Mouse (Mus musculus): Measurements from ENCODE around the gene Fscn1. TPM values are rescaled to one million over a fixed set of nuclear protein-coding genes. Genes with fewer than 3 reads are reported as not detected.

Fscn1 gene
- polyA plus RNA-seq, 1 experiment from 2014 or later, result 728 TPM

GRCm38 (mm10) chr5:142944979-142945682, 15.0 kb upstream of the Fscn1 start:
- no peaks in the 10 kb centered on the region for H3K9me3 ChIP-seq (ENCODE audit: control insufficient read depth, low read length)
- H3K4me3 ChIP-seq (ENCODE audit: low read depth, low read length), result no peak overlapping the region
- H3K9ac ChIP-seq (ENCODE audit: low read length), result no peak overlapping the region
- no peaks in the 10 kb centered on the region for H3K27me3 ChIP-seq (ENCODE audit: control insufficient read depth, insufficient read depth, low read length)
- H3K27ac ChIP-seq (ENCODE audit: low read depth, low read length), result no peak overlapping the region
- 61% methylated on average over 8 of the region's 8 CpGs for WGBS
- H3K4me1 ChIP-seq (replicated peaks; ENCODE audit: control insufficient read depth, insufficient read depth, low read length), result no peaks in the 10 kb centered on the region
- DNase-seq (ENCODE audit: low spot score), result no peak
- H3K4me2 ChIP-seq (ENCODE audit: low read depth, low read length, severe bottlenecking), result no peak overlapping the region
- H3K36me3 ChIP-seq (ENCODE audit: control insufficient read depth, insufficient read depth, low read length), result no peaks in the 10 kb centered on the region
- ATAC-seq (replicated peaks; ENCODE audit: low FRiP score), result no peak

GRCm38 (mm10) chr5:142947460-142947859, 12.7 kb upstream of the Fscn1 start:
- Histone ChIP-seq H3K9ac (ENCODE audit: low read length) (no peak overlapping the region), H3K36me3 (ENCODE audit: control insufficient read depth, insufficient read depth, low read length) (no peaks in the 10 kb centered on the region), H3K9me3 (ENCODE audit: control insufficient read depth, low read length) (no peaks in the 10 kb centered on the region), H3K27me3 (ENCODE audit: control insufficient read depth, insufficient read depth, low read length) (no peaks in the 10 kb centered on the region), H3K4me3 (ENCODE audit: low read depth, low read length) (no peak overlapping the region), H3K4me1 (replicated peaks; ENCODE audit: control insufficient read depth, insufficient read depth, low read length) (no peaks in the 10 kb centered on the region), H3K4me2 (ENCODE audit: low read depth, low read length, severe bottlenecking) (no peak overlapping the region), H3K27ac (ENCODE audit: low read depth, low read length) (no peak overlapping the region)
- no peak for ATAC-seq (replicated peaks; ENCODE audit: low FRiP score)
- no peak for DNase-seq (ENCODE audit: low spot score)
- WGBS, result 90% methylated on average over 7 of the region's 7 CpGs

GRCm38 (mm10) chr5:142949580-142949979, 10.6 kb upstream of the Fscn1 start:
- H3K36me3 ChIP-seq (ENCODE audit: control insufficient read depth, insufficient read depth, low read length), result no peaks in the 10 kb centered on the region
- H3K4me2 ChIP-seq (ENCODE audit: low read depth, low read length, severe bottlenecking), result no peak overlapping the region
- H3K4me1 ChIP-seq (replicated peaks; ENCODE audit: control insufficient read depth, insufficient read depth, low read length), result no peaks in the 10 kb centered on the region
- H3K9ac ChIP-seq (ENCODE audit: low read length), result no peak overlapping the region
- H3K9me3 ChIP-seq (ENCODE audit: control insufficient read depth, low read length), result no peaks in the 10 kb centered on the region
- DNase-seq (ENCODE audit: low spot score) (no peak), ATAC-seq (replicated peaks; ENCODE audit: low FRiP score) (no peak)
- no peak overlapping the region for H3K4me3 ChIP-seq (ENCODE audit: low read depth, low read length)
- no peak overlapping the region for H3K27ac ChIP-seq (ENCODE audit: low read depth, low read length)
- 62% methylated on average over 6 of the region's 6 CpGs for WGBS
- H3K27me3 ChIP-seq (ENCODE audit: control insufficient read depth, insufficient read depth, low read length), result no peaks in the 10 kb centered on the region

- H3K4me3 ChIP-seq (ENCODE audit: low read depth, low read length), result no peak overlapping the region
- 82% methylated on average over 6 of the region's 6 CpGs for WGBS
- H3K4me2 ChIP-seq (ENCODE audit: low read depth, low read length, severe bottlenecking), result no peak overlapping the region
- no peak overlapping the region for H3K27ac ChIP-seq (ENCODE audit: low read depth, low read length)
- H3K9ac ChIP-seq (ENCODE audit: low read length), result no peak overlapping the region
- no peaks in the 10 kb centered on the region for H3K36me3 ChIP-seq (ENCODE audit: control insufficient read depth, insufficient read depth, low read length)
- H3K9me3 ChIP-seq (ENCODE audit: control insufficient read depth, low read length), result no peaks in the 10 kb centered on the region
- no peak for ATAC-seq (replicated peaks; ENCODE audit: low FRiP score)
- H3K27me3 ChIP-seq (ENCODE audit: control insufficient read depth, insufficient read depth, low read length), result no peaks in the 10 kb centered on the region
- H3K4me1 ChIP-seq (replicated peaks; ENCODE audit: control insufficient read depth, insufficient read depth, low read length), result no peaks in the 10 kb centered on the region
- no peak for DNase-seq (ENCODE audit: low spot score)
These were observed 9.7 kb upstream of the Fscn1 start for GRCm38 (mm10) chr5:142950405-142950804.

- Histone ChIP-seq H3K9me3 (ENCODE audit: control insufficient read depth, low read length) (no peaks in the 10 kb centered on the region), H3K4me3 (ENCODE audit: low read depth, low read length) (no peak overlapping the region), H3K4me2 (ENCODE audit: low read depth, low read length, severe bottlenecking) (no peak overlapping the region), H3K27ac (ENCODE audit: low read depth, low read length) (no peak overlapping the region), H3K9ac (ENCODE audit: low read length) (no peak overlapping the region), H3K4me1 (replicated peaks; ENCODE audit: control insufficient read depth, insufficient read depth, low read length) (no peaks in the 10 kb centered on the region), H3K27me3 (ENCODE audit: control insufficient read depth, insufficient read depth, low read length) (no peaks in the 10 kb centered on the region; the same call in 1 of the 2 replicates), H3K36me3 (ENCODE audit: control insufficient read depth, insufficient read depth, low read length) (no peaks in the 10 kb centered on the region)
- DNase-seq (ENCODE audit: low spot score) (no peak), ATAC-seq (replicated peaks; ENCODE audit: low FRiP score) (no peak)
- WGBS, result 45% methylated on average over 3 of the region's 3 CpGs
These were observed 6.5 kb upstream of the Fscn1 start for GRCm38 (mm10) chr5:142953641-142954040.

- H3K27me3 ChIP-seq (ENCODE audit: control insufficient read depth, insufficient read depth, low read length), result no peaks in the 10 kb centered on the region; the same call in 1 of the 2 replicates
- no peak for DNase-seq (ENCODE audit: low spot score)
- 73% methylated on average over 6 of the region's 6 CpGs for WGBS
- H3K4me1 ChIP-seq (replicated peaks; ENCODE audit: control insufficient read depth, insufficient read depth, low read length), result peaks cover 5% of the 10 kb centered on the region; the same call in 1 of the 2 replicates
- H3K27ac ChIP-seq (ENCODE audit: low read depth, low read length), result no peak overlapping the region
- H3K4me2 ChIP-seq (ENCODE audit: low read depth, low read length, severe bottlenecking), result no peak overlapping the region
- H3K9me3 ChIP-seq (ENCODE audit: control insufficient read depth, low read length), result no peaks in the 10 kb centered on the region
- H3K9ac ChIP-seq (ENCODE audit: low read length), result no peak overlapping the region
- H3K4me3 ChIP-seq (ENCODE audit: low read depth, low read length), result no peak overlapping the region
- no peak for ATAC-seq (replicated peaks; ENCODE audit: low FRiP score)
- H3K36me3 ChIP-seq (ENCODE audit: control insufficient read depth, insufficient read depth, low read length), result no peaks in the 10 kb centered on the region
These were observed 3.0 kb upstream of the Fscn1 start for GRCm38 (mm10) chr5:142956956-142957703.

- Histone ChIP-seq H3K27me3 (ENCODE audit: control insufficient read depth, insufficient read depth, low read length) (no peaks in the 10 kb centered on the region; the same call in 1 of the 2 replicates), H3K9ac (ENCODE audit: low read length) (no peak overlapping the region), H3K4me3 (ENCODE audit: low read depth, low read length) (no peak overlapping the region), H3K9me3 (ENCODE audit: control insufficient read depth, low read length) (no peaks in the 10 kb centered on the region), H3K4me2 (ENCODE audit: low read depth, low read length, severe bottlenecking) (no peak overlapping the region), H3K36me3 (ENCODE audit: control insufficient read depth, insufficient read depth, low read length) (no peaks in the 10 kb centered on the region), H3K4me1 (replicated peaks; ENCODE audit: control insufficient read depth, insufficient read depth, low read length) (peaks cover 5% of the 10 kb centered on the region), H3K27ac (ENCODE audit: low read depth, low read length) (no peak overlapping the region)
- ATAC-seq (replicated peaks; ENCODE audit: low FRiP score) (no peak), DNase-seq (ENCODE audit: low spot score) (no peak)
- WGBS, result 86% methylated on average over 14 of the region's 14 CpGs
These were observed 1.7 kb upstream of the Fscn1 start for GRCm38 (mm10) chr5:142958464-142958863.

- DNase-seq (ENCODE audit: low spot score), result no peak
- ATAC-seq (replicated peaks; ENCODE audit: low FRiP score), result no peak
- Histone ChIP-seq H3K4me1 (replicated peaks; ENCODE audit: control insufficient read depth, insufficient read depth, low read length) (peaks cover 11% of the 10 kb centered on the region), H3K27ac (ENCODE audit: low read depth, low read length) (no peak overlapping the region), H3K36me3 (ENCODE audit: control insufficient read depth, insufficient read depth, low read length) (no peaks in the 10 kb centered on the region), H3K9ac (ENCODE audit: low read length) (no peak overlapping the region), H3K4me2 (ENCODE audit: low read depth, low read length, severe bottlenecking) (no peak overlapping the region), H3K27me3 (ENCODE audit: control insufficient read depth, insufficient read depth, low read length) (no peaks in the 10 kb centered on the region; the same call in 1 of the 2 replicates), H3K9me3 (ENCODE audit: control insufficient read depth, low read length) (no peaks in the 10 kb centered on the region), H3K4me3 (ENCODE audit: low read depth, low read length) (no peak overlapping the region)
- whole genome bisulfite sequencing, result 77% methylated on average over 4 of the region's 4 CpGs
These were observed 987 bp upstream of the Fscn1 start for GRCm38 (mm10) chr5:142959156-142959555.
